Mouse (Mus musculus) CD4-positive, CD25-positive, alpha-beta regulatory T cell, adult 2 months (primary cell): Measurements from ENCODE around the gene Pknox1.

Experiments
- DNase-seq: peaks from one replicate; pipeline ENCODE4 v3.0.0-alpha.2; 2012; ENCODE audit warnings: low read depth, low spot score

Gene Pknox1

DNA sequence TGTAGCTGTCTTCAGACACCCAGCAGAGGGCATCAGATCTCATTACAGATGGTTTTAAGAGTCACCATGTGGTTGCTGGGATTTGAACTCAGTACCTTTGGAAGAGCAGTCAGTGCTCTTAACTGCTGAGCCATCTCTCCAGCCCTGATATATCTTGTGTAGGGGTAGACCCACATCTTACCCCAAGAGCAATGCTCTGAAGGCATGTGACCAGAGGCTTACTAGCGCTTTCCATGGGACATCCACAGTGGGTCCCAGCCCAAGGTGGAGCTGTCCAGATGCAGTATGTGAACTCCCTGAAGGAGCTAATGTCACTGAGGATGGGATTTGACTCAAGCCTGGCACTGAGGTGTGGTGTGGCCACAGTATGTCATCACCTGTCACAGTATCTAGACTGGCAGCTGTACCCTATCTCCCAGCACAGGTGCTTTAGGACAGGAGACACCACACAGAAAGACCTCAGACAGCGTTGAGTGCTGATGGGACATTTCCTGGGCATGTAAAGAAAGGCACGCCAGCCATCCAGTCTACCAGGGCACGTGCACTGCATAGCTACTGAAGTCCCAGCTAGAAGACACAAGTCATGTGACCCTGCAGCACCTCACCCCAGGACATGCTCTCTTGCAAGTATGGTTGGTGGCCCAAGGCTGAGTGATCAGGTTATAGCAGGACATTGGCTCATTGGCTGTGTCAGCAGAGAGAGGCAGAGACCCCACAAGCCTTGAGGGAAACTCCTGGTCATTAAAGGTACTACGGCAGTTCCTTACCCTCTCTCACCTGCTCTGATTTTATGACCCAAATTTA is 81.9 kb downstream of the Pknox1 start:
- DNase-seq: no peak

DNA sequence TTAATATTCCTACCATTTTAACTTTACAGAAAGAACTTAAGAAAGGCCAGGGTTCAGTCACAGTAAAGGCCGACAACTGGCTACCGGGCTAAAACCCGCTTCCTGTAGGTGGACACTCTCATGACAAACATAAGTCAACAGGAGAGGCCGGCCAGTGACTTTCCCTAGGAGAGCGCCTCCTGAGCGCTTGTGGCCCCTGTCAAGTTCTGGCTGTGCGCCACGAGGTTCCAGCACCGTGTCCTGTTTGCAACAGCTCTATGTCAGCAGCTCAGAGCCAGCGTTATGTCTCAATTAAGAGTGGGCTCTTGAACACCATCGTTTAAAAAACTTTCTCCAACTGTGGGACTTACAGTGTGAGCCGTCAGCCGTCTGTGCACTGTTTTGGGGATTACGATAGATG is 87.6 kb downstream of the Pknox1 start:
- no peak for DNase-seq

DNA sequence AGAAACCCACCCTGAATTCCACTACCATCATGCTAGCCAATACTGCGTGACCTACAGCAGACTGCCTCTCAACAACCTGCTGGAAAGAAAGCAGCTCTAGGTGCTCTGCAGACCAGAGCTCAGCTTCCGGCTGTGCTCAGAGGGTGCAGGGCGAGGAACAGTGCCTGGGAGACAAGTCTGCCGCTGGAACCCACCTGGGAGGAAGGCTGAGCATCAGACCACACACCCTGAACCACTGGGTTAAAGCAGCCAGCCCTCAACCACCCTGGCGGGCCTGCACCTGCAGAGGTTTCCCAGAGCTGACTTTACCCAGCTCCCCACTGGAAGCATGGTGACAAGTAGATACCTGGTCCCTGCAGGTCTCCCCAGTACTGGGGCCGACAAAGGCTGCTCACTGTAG is 88.7 kb downstream of the Pknox1 start:
- DNase-seq: no peak

DNA sequence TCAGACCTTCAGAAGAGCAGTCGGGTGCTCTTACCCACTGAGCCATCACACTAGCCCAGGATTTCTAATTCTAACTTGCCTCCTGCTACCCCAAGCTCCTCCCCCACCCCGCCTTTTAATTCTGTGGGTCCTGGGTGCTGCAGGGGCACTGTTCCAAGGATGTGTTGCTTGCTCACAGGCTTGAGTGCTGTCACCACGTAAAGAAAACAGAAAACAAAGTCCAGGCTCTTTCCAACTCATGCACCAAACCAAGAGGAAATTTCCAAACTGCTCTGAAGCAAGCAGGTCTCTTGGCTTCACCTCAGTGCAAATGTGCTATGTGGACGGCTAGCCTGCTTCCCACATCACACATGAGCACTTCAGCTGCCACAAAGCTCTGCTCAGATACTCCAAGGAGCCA is 90.8 kb downstream of the Pknox1 start:
- DNase-seq: no peak

DNA sequence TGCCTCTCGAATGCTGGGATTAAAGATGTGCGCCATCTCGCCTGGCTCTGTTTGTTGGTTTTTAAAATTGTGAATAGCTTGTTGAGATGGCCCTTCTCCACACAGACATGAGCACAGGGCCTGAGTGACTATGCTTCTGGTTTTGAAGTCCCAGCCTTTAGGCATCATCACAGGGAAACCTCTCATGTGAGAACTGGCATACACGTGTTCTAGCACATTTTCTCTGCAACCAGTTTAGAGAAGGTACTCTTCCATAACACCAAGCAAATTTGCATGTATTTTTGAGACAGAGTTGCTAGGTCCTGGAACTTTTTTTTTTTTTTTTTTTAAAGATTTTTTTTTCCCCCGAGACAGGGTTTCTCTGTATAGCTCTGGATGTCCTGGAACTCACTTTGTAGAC is 92.1 kb downstream of the Pknox1 start:
- DNase-seq: no peak
